Mouse (Mus musculus) E14TG2a.4 (cell line): Measurements from ENCODE around the gene Lrrc32.

Experiments
- H3K27me3 ChIP-seq: 2 replicates; pipeline ENCODE4 v1.6.1; 2014; ENCODE audit warnings: low read length, control low read depth; ENCODE audit not compliant: insufficient read depth
- H3K36me3 ChIP-seq: 2 replicates; pipeline ENCODE4 v1.6.1; 2014; ENCODE audit warnings: low read length, control low read depth; ENCODE audit not compliant: insufficient read depth
- H3K4me1 ChIP-seq: replicated peaks from 2 replicates; pipeline ENCODE4 v1.6.1; 2014; ENCODE audit warnings: low read depth, low read length, control low read depth
- H3K4me3 ChIP-seq: replicated peaks from 2 replicates; pipeline ENCODE4 v1.5.1; 2014; ENCODE audit warnings: mild to moderate bottlenecking, low read length
- H3K9me3 ChIP-seq: 2 replicates; pipeline ENCODE4 v1.6.1; 2014; ENCODE audit warnings: low read length, control low read depth
- CTCF ChIP-seq: conservative IDR thresholded peaks from 2 replicates; pipeline ENCODE4 v1.5.1; 2014; ENCODE audit warnings: low read length
- NANOG ChIP-seq: IDR thresholded peaks from 2 replicates; pipeline ENCODE4 v1.6.1; 2014; ENCODE audit warnings: borderline replicate concordance, low read length, mixed read lengths
- POU5F1 ChIP-seq: IDR thresholded peaks from 2 replicates; pipeline ENCODE4 v1.6.1; 2014; ENCODE audit warnings: low read length, borderline replicate concordance

The Lrrc32 gene

GRCm38 (mm10) chr7:98489131-98489530 is at the start of gene Lrrc32:
Gene Lrrc32 (plus strand): TSS chr7:98489283.
- no peaks in the 10 kb centered on the region for H3K36me3 ChIP-seq
- peaks cover 5% of the 10 kb centered on the region; the same call in 1 of the 2 replicates for H3K9me3 ChIP-seq
- H3K4me3 ChIP-seq: peak within 1 kb of the TSS; percentile 76
- peaks cover 28% of the 10 kb centered on the region for H3K4me1 ChIP-seq
- peaks cover 75% of the 10 kb centered on the region for H3K27me3 ChIP-seq
- no peak for TF ChIP-seq CTCF
- TF ChIP-seq POU5F1: no peak
- TF ChIP-seq NANOG: no peak

- H3K9me3 ChIP-seq: no peaks in the 10 kb centered on the region
- peaks cover 22% of the 10 kb centered on the region for H3K27me3 ChIP-seq
- no peaks in the 10 kb centered on the region for H3K4me1 ChIP-seq
- H3K36me3 ChIP-seq: no peaks in the 10 kb centered on the region
- no peak within 1 kb of the TSS for H3K4me3 ChIP-seq
- TF ChIP-seq NANOG: no peak
- no peak for TF ChIP-seq POU5F1
- no peak for TF ChIP-seq CTCF
These were observed 49.1 kb upstream of the Lrrc32 start, which contains the start of gene Gucy2d for GRCm38 (mm10) chr7:98439956-98440466. Gene Gucy2d (plus strand): TSS chr7:98440416.

GRCm38 (mm10) chr7:98446873-98447272 is 42.2 kb upstream of the Lrrc32 start:
- peaks cover 6% of the 10 kb centered on the region; the same call in 1 of the 2 replicates for H3K4me1 ChIP-seq
- TF ChIP-seq POU5F1 (no peak), NANOG (no peak), CTCF (no peak)

GRCm38 (mm10) chr7:98447585-98448308 is 41.3 kb upstream of the Lrrc32 start:
- peaks cover 6% of the 10 kb centered on the region; the same call in 1 of the 2 replicates for H3K4me1 ChIP-seq
- H3K27me3 ChIP-seq: peaks cover 5% of the 10 kb centered on the region; the same call in 1 of the 2 replicates
- no peaks in the 10 kb centered on the region for H3K9me3 ChIP-seq
- no peak for TF ChIP-seq NANOG
- no peak for TF ChIP-seq POU5F1
- peak; percentile 44 for TF ChIP-seq CTCF
- H3K36me3 ChIP-seq: no peaks in the 10 kb centered on the region
- H3K4me3 ChIP-seq: no peak overlapping the region

More at GRCm38 (mm10) chr7:98446873-98447272, 42.2 kb upstream of the Lrrc32 start:
- Histone ChIP-seq H3K36me3 (no peaks in the 10 kb centered on the region), H3K27me3 (0 out of 2 replicates have a peak, but pooled peaks cover 7% of the 10 kb centered on the region), H3K9me3 (no peaks in the 10 kb centered on the region), H3K4me3 (no peak overlapping the region)

- H3K27me3 ChIP-seq: peaks cover 5% of the 10 kb centered on the region; the same call in 1 of the 2 replicates
- H3K36me3 ChIP-seq: no peaks in the 10 kb centered on the region
These were observed 40.8 kb upstream of the Lrrc32 start for GRCm38 (mm10) chr7:98448309-98448630.

GRCm38 (mm10) chr7:98449696-98450095 is 39.4 kb upstream of the Lrrc32 start:
- TF ChIP-seq NANOG: no peak
- no peak for TF ChIP-seq POU5F1
- TF ChIP-seq CTCF: no peak
- H3K36me3 ChIP-seq: no peaks in the 10 kb centered on the region
- no peak overlapping the region for H3K4me3 ChIP-seq
- peaks cover 7% of the 10 kb centered on the region; the same call in 1 of the 2 replicates for H3K4me1 ChIP-seq
- peaks cover 5% of the 10 kb centered on the region; the same call in 1 of the 2 replicates for H3K27me3 ChIP-seq
- no peaks in the 10 kb centered on the region for H3K9me3 ChIP-seq

More at GRCm38 (mm10) chr7:98448309-98448630, 40.8 kb upstream of the Lrrc32 start:
- no peak overlapping the region for H3K4me3 ChIP-seq
- no peaks in the 10 kb centered on the region for H3K9me3 ChIP-seq
- TF ChIP-seq POU5F1 (no peak), NANOG (no peak), CTCF (no peak)
- H3K4me1 ChIP-seq: peaks cover 6% of the 10 kb centered on the region; the same call in 1 of the 2 replicates

- H3K4me3 ChIP-seq: no peak overlapping the region
- no peaks in the 10 kb centered on the region for H3K9me3 ChIP-seq
These were observed 34.5 kb upstream of the Lrrc32 start for GRCm38 (mm10) chr7:98454397-98455120.

GRCm38 (mm10) chr7:98460319-98460718 is 28.8 kb upstream of the Lrrc32 start:
- no peaks in the 10 kb centered on the region for H3K36me3 ChIP-seq
- H3K9me3 ChIP-seq: no peaks in the 10 kb centered on the region

More at GRCm38 (mm10) chr7:98454397-98455120, 34.5 kb upstream of the Lrrc32 start:
- H3K27me3 ChIP-seq: peaks cover 8% of the 10 kb centered on the region; the same call in 1 of the 2 replicates
- no peaks in the 10 kb centered on the region for H3K36me3 ChIP-seq
- TF ChIP-seq NANOG (no peak), POU5F1 (no peak), CTCF (no peak)
- H3K4me1 ChIP-seq: peaks cover 3% of the 10 kb centered on the region; the same call in 1 of the 2 replicates

More at GRCm38 (mm10) chr7:98460319-98460718, 28.8 kb upstream of the Lrrc32 start:
- peaks cover 10% of the 10 kb centered on the region; the same call in 1 of the 2 replicates for H3K27me3 ChIP-seq
- no peak overlapping the region for H3K4me3 ChIP-seq
- TF ChIP-seq NANOG (no peak), CTCF (no peak), POU5F1 (no peak)
- no peaks in the 10 kb centered on the region for H3K4me1 ChIP-seq
